Mouse (Mus musculus) heart, adult 2 months (tissue): ENCODE measurements at regions not wholly inside any gene's neighbourhood (a gene's known extent, or its start where the extent isn't known, plus 50 kb on each side); places are given as distances from the start of the nearest gene placed in this dataset.

Experiments
- CTCF ChIP-seq: fragments of 200-600 bp; IDR thresholded peaks from 2 replicates; pipeline ENCODE4 v1.8.1; 2022; ENCODE audit warnings: antibody characterized with exemption, mild to moderate bottlenecking, moderate library complexity
- EP300 ChIP-seq: fragments of 200-500 bp; IDR thresholded peaks from 2 replicates; pipeline ENCODE4 v1.6.1; 2011; ENCODE audit warnings: low read depth, low read length, control low read depth; ENCODE audit not compliant: insufficient read depth
- POLR2A ChIP-seq: fragments of 200-500 bp; IDR thresholded peaks from 2 replicates; pipeline ENCODE4 v1.6.1; 2011; ENCODE audit warnings: mild to moderate bottlenecking, low read depth, low read length, control low read depth; ENCODE audit not compliant: insufficient read depth

DNA sequence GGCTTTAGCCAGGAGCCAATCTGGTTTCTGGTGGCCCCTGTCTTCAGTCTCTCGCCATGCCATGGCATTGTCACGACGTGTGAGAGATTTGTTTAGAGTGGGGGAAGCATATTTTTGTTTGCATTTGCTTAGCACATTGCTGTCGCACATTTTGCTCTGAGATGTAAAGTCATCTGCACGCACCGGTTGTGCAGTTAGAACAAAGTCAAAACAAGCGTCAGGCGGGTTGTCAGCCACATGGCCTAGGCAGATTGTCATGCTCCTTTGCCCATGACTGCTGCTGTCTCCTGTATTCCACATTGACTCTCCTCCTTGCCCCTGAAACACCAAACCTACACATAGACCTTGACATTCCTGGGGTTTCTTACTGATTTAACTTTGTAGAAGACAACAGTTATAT lies 383.6 kb downstream of the Sorl1 start:
- TF ChIP-seq CTCF (no peak), POLR2A (no peak), EP300 (no peak)
